5 mouse cellular contexts compared by ENCODE assay signal in the genomic region with DNA sequence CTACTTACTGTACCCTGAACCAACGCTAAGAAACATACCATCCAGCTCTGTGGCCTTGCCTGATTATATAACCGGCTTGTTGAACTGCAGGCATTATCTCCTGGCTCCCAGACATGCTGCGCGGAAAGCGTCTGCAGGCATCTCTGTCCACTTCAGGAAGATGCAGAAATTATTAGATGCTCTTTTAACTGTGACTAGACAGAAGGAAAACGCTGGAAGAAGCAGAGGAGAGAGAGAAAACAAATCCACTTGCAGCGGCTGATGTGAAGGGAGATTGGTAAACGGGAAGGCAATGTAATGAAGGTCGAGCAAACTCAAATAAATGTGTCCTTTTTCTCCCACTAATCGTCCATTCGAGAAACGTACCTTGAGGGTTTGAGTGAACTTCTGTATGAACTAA.
"Had no signal": no experiment of that assay in that cellular context is flagged by ENCODE, and none has a peak within 500 bp of the region (broad histone marks: within the 10 kb centered on the region; RNA-seq: fewer than 3 reads in every experiment).

No protein-coding gene starts in this region.

- H3K27me3 ChIP-seq: kidney, embryonic 15.5 days; limb, embryonic 12.5 days; midbrain, embryonic 12.5 days; neural tube, embryonic 15.5 days had no signal

- H3K27ac ChIP-seq: limb, embryonic 12.5 days; liver, embryonic 14.5 days; midbrain, embryonic 12.5 days had no signal

- H3K9me3 ChIP-seq: kidney, embryonic 15.5 days; limb, embryonic 12.5 days; midbrain, embryonic 12.5 days; neural tube, embryonic 15.5 days had no signal
